Mouse (Mus musculus) midbrain, embryonic 16.5 days (tissue): ENCODE measurements around the gene Shq1. TPM values are rescaled to one million over a fixed set of nuclear protein-coding genes. Genes with fewer than 3 reads are reported as not detected.

Experiments
- ATAC-seq: fragments of 200-750 bp; cut with Nextera tagmentation; 2 replicates; pipeline ENCODE4 v1.8.0; 2017; ENCODE audit warnings: moderate TSS enrichment
- H3K27ac ChIP-seq: fragments of 300-500 bp; sonication (generic); 2 replicates; pipeline ENCODE4 v1.5.1; 2014; ENCODE audit warnings: mild to moderate bottlenecking, low read length, mixed read lengths
- H3K27me3 ChIP-seq: fragments of 300-500 bp; sonication (generic); 2 replicates; pipeline ENCODE4 v1.6.1; 2014; ENCODE audit warnings: low read depth, low read length, mixed read lengths; ENCODE audit not compliant: control insufficient read depth, insufficient read depth
- H3K36me3 ChIP-seq: fragments of 300-500 bp; sonication (generic); 2 replicates; pipeline ENCODE4 v1.6.1; 2014; ENCODE audit warnings: mild to moderate bottlenecking, low read length, moderate library complexity, mixed read lengths; ENCODE audit not compliant: control insufficient read depth, insufficient read depth
- H3K4me1 ChIP-seq: fragments of 300-500 bp; sonication (generic); 2 replicates; pipeline ENCODE4 v1.6.1; 2014; ENCODE audit warnings: mild to moderate bottlenecking, low read length, mixed read lengths; ENCODE audit not compliant: control insufficient read depth, insufficient read depth
- H3K4me2 ChIP-seq: fragments of 300-500 bp; sonication (generic); 2 replicates; pipeline ENCODE4 v1.6.1; 2014; ENCODE audit warnings: mild to moderate bottlenecking, low read length, mixed read lengths
- H3K4me3 ChIP-seq: fragments of 300-500 bp; sonication (generic); 2 replicates; pipeline ENCODE4 v1.5.1; 2014; ENCODE audit warnings: low read depth, mild to moderate bottlenecking, low read length, moderate library complexity, mixed read lengths
- H3K9ac ChIP-seq: fragments of 300-500 bp; sonication (generic); 2 replicates; pipeline ENCODE4 v1.6.1; 2014; ENCODE audit warnings: low read depth, low read length, mixed read lengths
- H3K9me3 ChIP-seq: fragments of 300-500 bp; sonication (generic); replicated peaks from 2 replicates; pipeline ENCODE4 v1.6.1; 2014; ENCODE audit warnings: mild to moderate bottlenecking, low read length, mixed read lengths; ENCODE audit not compliant: control insufficient read depth, poor library complexity, severe bottlenecking
- WGBS: fragments of 180-500 bp; shearing (Covaris S2); extraction: QIAGEN DNeasy Blood & Tissue Kit; methylation state at CpG from one replicate; pipeline ENCODE4 v1.1.7; 2014; 5-methylcytosine and 5-hydroxymethylcytosine counted together
- polyA plus RNA-seq: library from polyadenylated mRNA; unstranded; fragments of >200 nt; fragmentation: Nextera tagmentation; extraction: Ambion mirVana; gene quantifications from 2 replicates; pipeline ENCODE4 v1.2.1, GENCODE M21; 2015

Gene Shq1
- polyA plus RNA-seq: 9.7 and 10.2 TPM in 2 replicates

DNA sequence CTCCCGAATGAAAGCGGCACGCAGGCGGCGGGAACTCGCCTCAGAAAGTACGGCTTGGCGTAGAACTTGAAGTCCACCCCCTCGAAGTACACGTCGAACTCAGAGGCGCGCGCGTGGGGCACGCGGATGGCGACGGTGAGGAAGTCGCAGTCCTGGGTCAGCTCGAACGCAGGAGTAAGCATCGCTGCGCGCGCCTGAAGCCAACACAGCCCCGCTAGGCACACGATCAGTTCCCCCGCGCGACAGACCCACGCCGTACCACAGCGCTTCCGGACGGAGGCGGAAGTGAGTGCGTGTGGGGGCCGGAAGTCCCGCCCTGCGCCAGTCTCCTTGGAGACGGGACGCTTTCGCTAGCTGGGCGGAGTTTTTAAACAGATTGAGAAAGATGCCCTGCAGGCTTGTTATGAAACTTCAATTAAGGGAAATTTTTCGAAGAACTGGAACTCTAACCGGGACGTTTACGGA is at the start of gene Shq1:
Gene Shq1 (minus strand): TSS at position 278 of the 465 bp plus-strand sequence.
- WGBS: under 1% methylated on average over 49 of the region's 49 CpGs
- Histone ChIP-seq H3K4me3 (peak within 1 kb of the TSS; percentile 86), H3K9me3 (no peaks in the 10 kb centered on the region), H3K4me1 (peaks cover 10% of the 10 kb centered on the region), H3K9ac (peak within 1 kb of the TSS; percentile 60), H3K4me2 (peak within 1 kb of the TSS; percentile 96), H3K36me3 (no peaks in the 10 kb centered on the region), H3K27me3 (peaks cover 7% of the 10 kb centered on the region), H3K27ac (peak within 1 kb of the TSS; percentile 50)
- ATAC-seq: peak; percentile 95

DNA sequence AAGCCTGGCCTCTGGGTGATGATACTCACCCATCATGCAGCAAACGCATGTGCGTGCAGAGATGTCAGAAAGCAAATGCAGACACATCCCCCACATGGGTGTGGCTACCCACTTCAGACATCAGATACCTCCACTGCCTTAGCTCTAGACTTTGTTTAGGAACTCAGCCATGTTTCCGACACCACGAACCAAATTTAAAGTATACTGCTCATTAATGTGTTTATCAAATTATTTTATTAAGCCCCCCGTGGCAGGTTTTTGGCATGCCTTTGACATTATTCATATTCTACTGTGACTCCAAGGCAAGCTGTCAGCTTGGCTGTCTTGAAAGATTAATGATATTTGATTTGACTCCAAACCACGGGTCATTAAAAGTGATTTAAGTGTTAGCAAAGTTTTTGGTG is 49.1 kb upstream of the Shq1 start:
- no peak for ATAC-seq
- Histone ChIP-seq H3K4me2 (no peak overlapping the region), H3K9me3 (no peaks in the 10 kb centered on the region), H3K9ac (no peak overlapping the region), H3K36me3 (no peaks in the 10 kb centered on the region), H3K27me3 (no peaks in the 10 kb centered on the region), H3K4me3 (no peak overlapping the region), H3K27ac (no peak overlapping the region), H3K4me1 (0 out of 2 replicates have a peak, but pooled peaks cover 3% of the 10 kb centered on the region)
- 85% methylated on average over 6 of the region's 6 CpGs for WGBS

DNA sequence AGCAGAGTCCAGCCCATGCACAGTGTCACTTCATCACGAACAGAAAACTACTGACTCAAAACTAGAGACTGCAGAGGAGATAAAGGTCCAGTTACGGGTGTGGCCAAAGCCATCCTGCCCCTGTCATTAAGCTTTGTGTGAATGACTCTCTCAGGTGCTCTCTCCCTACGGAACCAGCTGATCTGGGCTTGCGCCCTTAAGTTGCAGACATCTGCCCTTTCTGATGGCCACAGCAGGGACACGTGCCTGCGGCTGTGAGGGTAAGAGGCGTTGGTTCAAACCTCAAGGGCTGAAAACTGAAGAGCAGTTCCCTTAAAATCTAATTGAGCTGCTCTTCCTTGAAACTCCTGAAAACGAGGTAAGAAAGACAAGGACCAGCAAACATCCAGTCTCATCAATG is 45.9 kb upstream of the Shq1 start:
- H3K4me1 ChIP-seq: 0 out of 2 replicates have a peak, but pooled peaks cover 3% of the 10 kb centered on the region
- H3K9ac ChIP-seq: no peak overlapping the region
- WGBS: 84% methylated on average over 8 of the region's 8 CpGs
- no peak overlapping the region for H3K27ac ChIP-seq
- H3K4me2 ChIP-seq: no peak overlapping the region
- no peaks in the 10 kb centered on the region for H3K27me3 ChIP-seq
- no peak for ATAC-seq
- no peaks in the 10 kb centered on the region for H3K36me3 ChIP-seq
- H3K9me3 ChIP-seq: no peaks in the 10 kb centered on the region
- H3K4me3 ChIP-seq: no peak overlapping the region

DNA sequence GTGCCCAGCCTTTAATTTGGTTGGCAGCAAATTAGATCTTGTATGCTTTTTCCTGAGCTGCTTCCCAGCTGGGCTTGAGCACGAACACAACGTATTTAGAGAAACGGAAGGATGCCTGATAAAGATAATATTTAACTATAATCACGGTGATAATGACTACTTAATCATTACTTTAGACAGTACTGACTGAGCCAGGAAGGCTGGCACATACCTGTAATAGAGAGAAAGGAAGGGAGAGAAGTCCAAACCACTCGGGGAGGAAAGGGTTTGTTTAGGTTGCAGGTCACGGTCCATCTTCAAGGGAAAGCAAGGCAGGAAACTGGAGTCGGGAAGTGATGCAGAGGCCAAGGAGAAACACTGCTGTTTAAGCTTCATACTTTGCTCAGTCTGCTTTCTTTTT is 45.2 kb upstream of the Shq1 start:
- 87% methylated on average over 7 of the region's 7 CpGs for WGBS
- no peak for ATAC-seq
- H3K4me1 ChIP-seq: 0 out of 2 replicates have a peak, but pooled peaks cover under 1% of the 10 kb centered on the region
- H3K27me3 ChIP-seq: no peaks in the 10 kb centered on the region
- no peak overlapping the region for H3K27ac ChIP-seq
- H3K9ac ChIP-seq: no peak overlapping the region
- H3K9me3 ChIP-seq: no peaks in the 10 kb centered on the region
- H3K4me3 ChIP-seq: no peak overlapping the region
- no peaks in the 10 kb centered on the region for H3K36me3 ChIP-seq
- no peak overlapping the region for H3K4me2 ChIP-seq

DNA sequence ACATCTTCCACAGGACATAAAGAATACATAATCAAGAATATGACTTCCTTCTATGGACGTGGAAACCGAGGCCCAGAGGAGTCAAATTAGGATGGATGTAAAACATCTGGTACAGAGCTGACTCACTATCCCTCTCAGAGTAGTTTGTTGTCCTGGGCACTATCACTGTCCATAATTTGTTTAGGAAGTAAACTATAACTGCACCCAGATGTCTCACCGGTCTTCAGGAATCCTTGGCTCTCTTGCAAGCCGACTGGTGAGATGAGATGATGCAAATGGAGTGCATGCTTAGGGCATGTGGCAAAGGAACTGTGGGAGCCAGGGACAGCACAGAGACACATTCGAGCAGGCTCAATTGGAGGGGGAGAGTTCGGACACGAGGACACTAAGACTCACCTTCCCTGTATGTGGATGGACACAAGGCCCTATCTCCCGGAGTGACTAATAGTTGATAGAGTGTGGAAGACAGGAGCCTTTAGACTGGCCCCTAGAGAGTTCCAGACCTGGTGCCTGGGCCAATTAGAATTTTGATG is 44.4 kb upstream of the Shq1 start:
- WGBS: 88% methylated on average over 8 of the region's 8 CpGs
- no peak for ATAC-seq

DNA sequence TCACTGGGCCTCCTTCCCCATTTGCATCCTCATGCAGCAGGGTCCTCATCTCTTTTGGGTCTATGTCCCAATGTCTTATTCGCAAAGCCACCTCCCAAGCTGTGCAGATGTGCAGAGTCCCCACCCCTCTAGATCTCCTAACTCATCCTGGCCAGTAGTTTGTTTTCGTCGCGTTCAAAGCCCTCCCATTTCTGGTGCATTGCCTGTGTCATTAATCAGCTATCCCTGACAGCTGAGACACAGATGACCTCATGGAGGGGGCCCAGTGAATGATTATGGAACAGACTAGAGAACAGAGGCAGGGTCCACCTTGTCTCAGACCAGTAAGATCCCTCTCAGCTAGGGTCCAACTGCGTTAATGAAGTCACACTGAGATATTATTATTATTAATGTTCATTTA is 39.9 kb upstream of the Shq1 start:
- H3K4me3 ChIP-seq: no peak overlapping the region
- no peaks in the 10 kb centered on the region for H3K36me3 ChIP-seq
- no peaks in the 10 kb centered on the region for H3K9me3 ChIP-seq
- WGBS: 90% methylated on average over 5 of the region's 5 CpGs
- no peak overlapping the region for H3K4me2 ChIP-seq
- no peak overlapping the region for H3K9ac ChIP-seq
- no peak for ATAC-seq
- no peaks in the 10 kb centered on the region for H3K4me1 ChIP-seq
- no peak overlapping the region for H3K27ac ChIP-seq
- H3K27me3 ChIP-seq: peaks cover 5% of the 10 kb centered on the region; the same call in 1 of the 2 replicates

More for the DNA sequence above, 44.4 kb upstream of the Shq1 start:
- no peak overlapping the region for H3K4me3 ChIP-seq
- no peak overlapping the region for H3K4me2 ChIP-seq
- H3K9ac ChIP-seq: no peak overlapping the region
- no peak overlapping the region for H3K27ac ChIP-seq
- H3K9me3 ChIP-seq: no peaks in the 10 kb centered on the region
- no peaks in the 10 kb centered on the region for H3K27me3 ChIP-seq
- no peaks in the 10 kb centered on the region for H3K36me3 ChIP-seq
- no peaks in the 10 kb centered on the region for H3K4me1 ChIP-seq

DNA sequence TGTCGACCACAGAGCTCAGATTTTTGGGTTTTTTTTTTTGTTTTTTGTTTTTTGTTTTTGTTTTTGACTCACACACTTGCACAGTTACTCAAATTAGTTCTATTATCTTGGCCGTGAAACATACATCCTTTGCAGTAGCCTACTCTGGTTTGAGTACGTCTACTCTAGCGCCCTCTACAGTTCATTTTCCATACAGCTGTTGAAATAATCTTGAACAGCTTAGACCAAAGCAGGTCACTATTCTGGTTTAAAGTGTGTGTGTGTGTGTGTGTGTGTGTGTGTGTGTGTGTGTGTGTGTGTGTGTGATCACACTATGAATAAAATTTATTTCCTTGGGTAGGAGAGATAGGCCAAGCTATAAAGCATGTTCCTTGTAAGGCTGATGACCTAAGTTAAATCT is 39.2 kb upstream of the Shq1 start:
- H3K36me3 ChIP-seq: no peaks in the 10 kb centered on the region
- ATAC-seq: no peak
- peaks cover 4% of the 10 kb centered on the region; the same call in 1 of the 2 replicates for H3K4me1 ChIP-seq
- H3K4me3 ChIP-seq: no peak overlapping the region
- peaks cover 5% of the 10 kb centered on the region; the same call in 1 of the 2 replicates for H3K27me3 ChIP-seq
- H3K9ac ChIP-seq: no peak overlapping the region
- no peak overlapping the region for H3K27ac ChIP-seq
- WGBS: 41% methylated on average over 4 of the region's 4 CpGs
- H3K9me3 ChIP-seq: no peaks in the 10 kb centered on the region
- no peak overlapping the region for H3K4me2 ChIP-seq

DNA sequence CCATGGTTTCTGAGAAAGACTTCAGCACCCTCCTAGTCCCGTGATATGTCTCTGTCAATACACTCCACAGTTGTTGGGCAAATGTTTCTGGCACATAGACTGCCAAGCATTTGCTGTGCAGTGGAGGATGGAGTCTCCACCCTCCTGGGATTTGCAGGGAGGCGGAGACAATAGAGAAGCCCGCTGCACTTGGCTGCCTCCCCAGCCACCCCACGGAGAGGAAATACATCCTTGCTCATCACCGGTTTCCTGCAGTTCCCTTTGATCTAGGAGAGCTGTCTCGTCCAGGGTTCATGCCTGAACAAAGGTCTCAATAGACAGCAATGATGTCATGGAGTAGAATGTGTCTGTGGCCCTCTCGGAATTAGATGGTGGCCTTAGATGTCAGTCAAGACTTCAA is 38.5 kb upstream of the Shq1 start:
- H3K9ac ChIP-seq: no peak overlapping the region
- no peaks in the 10 kb centered on the region for H3K9me3 ChIP-seq
- H3K4me2 ChIP-seq: no peak overlapping the region
- H3K27ac ChIP-seq: no peak overlapping the region
- H3K4me1 ChIP-seq: peaks cover 7% of the 10 kb centered on the region; the same call in 1 of the 2 replicates
- ATAC-seq: no peak
- WGBS: 14% methylated on average over 7 of the region's 7 CpGs
- H3K27me3 ChIP-seq: peaks cover 5% of the 10 kb centered on the region; the same call in 1 of the 2 replicates
- H3K4me3 ChIP-seq: no peak overlapping the region
- no peaks in the 10 kb centered on the region for H3K36me3 ChIP-seq

DNA sequence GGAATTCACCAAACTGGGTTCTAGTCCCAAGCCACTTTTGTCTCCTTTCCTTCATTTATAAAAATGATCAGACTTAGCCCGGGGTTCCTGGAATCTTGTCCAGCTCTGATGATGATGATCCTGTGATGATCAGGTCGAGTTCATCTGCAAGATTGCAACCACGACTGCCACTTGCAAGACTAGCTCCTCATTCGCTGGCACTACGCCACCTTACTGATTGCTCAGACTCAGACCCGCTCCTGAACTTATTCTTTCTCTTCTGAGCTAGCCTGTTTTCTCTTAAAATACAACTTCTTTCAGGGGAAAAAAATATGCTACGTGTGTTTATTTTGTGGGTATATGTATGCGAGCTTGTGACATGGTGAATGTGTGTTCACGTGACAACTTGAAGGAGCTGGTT is 38.0 kb upstream of the Shq1 start:
- no peak overlapping the region for H3K4me3 ChIP-seq
- no peaks in the 10 kb centered on the region for H3K36me3 ChIP-seq
- WGBS: 68% methylated on average over 9 of the region's 9 CpGs
- H3K4me1 ChIP-seq: peaks cover 11% of the 10 kb centered on the region
- peaks cover 5% of the 10 kb centered on the region; the same call in 1 of the 2 replicates for H3K27me3 ChIP-seq
- no peak overlapping the region for H3K9ac ChIP-seq
- no peak overlapping the region for H3K4me2 ChIP-seq
- H3K27ac ChIP-seq: no peak overlapping the region
- no peaks in the 10 kb centered on the region for H3K9me3 ChIP-seq
- ATAC-seq: no peak
